Mouse (Mus musculus) layer of hippocampus, adult 2 months (tissue): ENCODE measurements around the gene Zfp982. TPM values are rescaled to one million over a fixed set of nuclear protein-coding genes. Genes with fewer than 3 reads are reported as not detected.
"Not testable (repeated sequence)": the region's sequence is repeated elsewhere in the genome, so short reads cannot be mapped to it uniquely, and the experiment has no call there.

Experiments
- DNase-seq, 2 experiments: peaks; one replicate each; pipeline ENCODE4 v3.0.0; 2022; ENCODE audit warnings: low spot score in 2 of 2
- H3K27ac ChIP-seq: fragments of 200-600 bp; 2 replicates; pipeline ENCODE4 v1.8.1; 2022
- H3K4me3 ChIP-seq: fragments of 200-600 bp; 2 replicates; pipeline ENCODE4 v1.8.1; 2022; ENCODE audit warnings: mild to moderate bottlenecking
- CTCF ChIP-seq: fragments of 200-600 bp; conservative IDR thresholded peaks from 2 replicates; pipeline ENCODE4 v1.8.1; 2022; ENCODE audit warnings: antibody characterized with exemption, mild to moderate bottlenecking, moderate library complexity
- total RNA-seq, 2 experiments: library from RNA; stranded (reverse); gene quantifications; 2 replicates each; pipeline ENCODE4 v1.2.3; 2021

The Zfp982 gene
- total RNA-seq, 2 experiments from 2014 or later = 2.9 to 3.1 TPM

DNA sequence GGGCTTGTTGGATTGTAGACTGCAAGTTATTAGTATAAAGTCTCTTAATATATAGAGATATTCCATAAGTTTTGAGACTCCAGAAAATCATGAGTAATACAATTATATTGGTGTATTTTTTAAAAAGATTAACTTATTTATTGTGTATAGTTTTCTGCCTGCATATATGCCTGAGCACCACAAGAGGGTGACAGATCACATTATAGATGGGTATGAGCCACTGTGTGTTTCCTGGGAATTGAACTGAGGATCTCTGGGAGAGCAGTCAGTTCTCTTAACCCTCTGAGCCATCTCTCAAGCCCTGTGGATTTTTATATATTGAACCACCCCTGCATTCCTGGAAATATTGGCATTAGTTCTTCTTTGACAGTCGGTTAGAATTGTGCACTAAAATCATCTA lies 38.1 kb downstream of the Zfp982 start:
- DNase-seq = no peak
- no peak for TF ChIP-seq CTCF
- Histone ChIP-seq H3K27ac (no peak overlapping the region), H3K4me3 (no peak overlapping the region)

DNA sequence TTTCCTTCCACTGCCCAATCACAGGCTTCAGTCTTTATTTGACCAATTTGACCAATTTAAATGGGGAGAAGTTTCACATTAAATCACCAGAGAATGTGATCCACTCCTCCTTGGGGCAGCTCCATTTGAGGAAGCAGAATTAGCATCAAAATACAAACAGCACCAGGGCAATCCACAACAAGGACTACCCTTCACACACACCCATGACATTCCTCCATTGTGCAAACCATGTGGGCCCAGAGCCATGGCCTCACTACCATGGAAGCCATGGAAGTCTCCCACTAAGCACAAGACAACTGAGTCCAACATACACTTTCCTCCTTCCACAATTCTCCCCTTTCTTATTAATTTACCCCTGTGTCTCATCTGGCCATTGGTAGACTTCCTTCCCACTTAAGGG lies 43.7 kb downstream of the Zfp982 start:
- DNase-seq, H3K4me3 ChIP-seq, H3K27ac ChIP-seq: not testable (repeated sequence)

DNA sequence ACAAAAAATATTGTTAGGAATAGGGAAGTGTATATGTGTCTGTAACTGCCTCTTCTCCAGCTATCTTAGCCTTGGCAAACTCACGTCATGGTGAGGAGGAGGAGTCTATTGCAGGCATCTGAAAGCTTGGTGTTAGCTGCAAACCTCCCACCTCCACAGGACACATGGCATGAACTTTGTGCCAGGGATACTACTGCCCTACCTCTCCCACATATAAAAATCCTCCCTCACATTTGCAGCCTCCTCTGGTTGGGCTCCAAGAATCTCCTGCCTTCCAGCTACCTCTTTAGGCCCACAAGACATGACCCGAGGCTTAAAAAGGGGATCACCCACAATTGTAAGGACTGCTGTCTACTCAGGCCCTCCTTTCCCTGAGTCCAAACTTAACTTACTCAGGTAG lies 45.5 kb downstream of the Zfp982 start:
- TF ChIP-seq CTCF = no peak
- H3K27ac ChIP-seq = no peak overlapping the region
- H3K4me3 ChIP-seq = no peak overlapping the region
- no peak for DNase-seq

DNA sequence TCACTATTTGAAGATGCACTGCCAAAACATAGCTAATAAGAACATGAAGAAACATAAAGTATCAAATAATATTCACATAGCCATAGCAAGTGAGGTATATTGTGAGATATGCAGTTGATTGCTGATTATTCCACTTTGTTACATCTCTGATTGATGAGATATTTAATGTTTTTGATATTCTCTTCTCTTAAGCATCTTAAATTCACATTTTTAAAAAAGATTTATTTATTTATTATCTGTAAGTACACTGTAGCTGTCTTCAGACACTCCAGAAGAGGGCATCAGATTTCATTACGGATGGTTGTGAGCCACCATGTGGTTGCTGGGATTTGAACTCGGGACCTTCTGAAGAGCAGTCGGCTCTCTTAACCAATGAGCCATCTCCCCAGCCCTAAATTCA lies 47.7 kb downstream of the Zfp982 start, which contains the start of gene Gm16503:
TSS of gene Gm16503 (plus strand) at position 301 of the 400 bp plus-strand sequence.
- H3K4me3 ChIP-seq, DNase-seq, H3K27ac ChIP-seq: not testable (repeated sequence)

DNA sequence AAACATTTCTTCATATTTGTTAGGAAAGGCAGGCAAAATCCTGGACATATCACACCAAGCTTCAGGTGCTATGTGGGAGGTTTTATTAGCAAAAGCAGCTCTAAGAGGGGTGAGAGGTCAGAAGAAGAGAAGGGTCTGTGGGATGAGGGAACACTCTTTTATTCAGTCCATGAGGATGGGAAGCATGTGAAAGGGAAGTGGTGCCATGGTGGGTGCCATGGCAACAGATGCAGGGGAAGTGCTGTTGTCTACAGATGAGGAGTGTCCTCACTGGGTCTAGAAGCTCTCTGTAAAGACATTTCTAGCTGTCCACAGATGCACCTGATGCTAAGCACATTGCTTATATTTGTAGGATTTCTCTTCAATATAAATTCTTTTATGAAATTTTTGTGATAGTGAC lies 48.9 kb downstream of the Zfp982 start:
- Histone ChIP-seq H3K27ac (no peak overlapping the region), H3K4me3 (no peak overlapping the region)
- DNase-seq = no peak
- no peak for TF ChIP-seq CTCF

DNA sequence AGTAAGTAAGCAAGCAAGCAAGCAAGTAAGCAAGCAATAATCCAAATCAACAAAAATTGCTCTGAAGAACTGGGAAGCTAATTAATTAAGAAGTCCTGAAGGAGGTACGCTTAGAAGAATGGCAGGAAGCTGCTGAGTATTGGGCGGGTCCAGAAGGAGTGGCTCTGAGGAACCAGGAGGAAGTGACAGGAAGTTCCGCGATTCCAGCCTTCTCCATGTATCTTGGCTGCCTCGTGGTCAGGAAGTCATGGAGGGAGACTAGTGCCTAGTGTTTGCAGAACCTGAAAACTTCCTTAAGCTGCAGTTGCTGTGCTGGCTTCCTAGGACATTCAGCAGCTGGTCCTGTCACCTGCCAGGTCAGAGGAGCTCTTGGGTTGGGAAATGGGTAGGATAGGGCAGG lies 60.9 kb downstream of the Zfp982 start, which contains the start of gene Zfp985:
TSS of gene Zfp985 (plus strand) at position 207 of the 400 bp plus-strand sequence.
- H3K27ac ChIP-seq, DNase-seq, H3K4me3 ChIP-seq: not testable (repeated sequence)

DNA sequence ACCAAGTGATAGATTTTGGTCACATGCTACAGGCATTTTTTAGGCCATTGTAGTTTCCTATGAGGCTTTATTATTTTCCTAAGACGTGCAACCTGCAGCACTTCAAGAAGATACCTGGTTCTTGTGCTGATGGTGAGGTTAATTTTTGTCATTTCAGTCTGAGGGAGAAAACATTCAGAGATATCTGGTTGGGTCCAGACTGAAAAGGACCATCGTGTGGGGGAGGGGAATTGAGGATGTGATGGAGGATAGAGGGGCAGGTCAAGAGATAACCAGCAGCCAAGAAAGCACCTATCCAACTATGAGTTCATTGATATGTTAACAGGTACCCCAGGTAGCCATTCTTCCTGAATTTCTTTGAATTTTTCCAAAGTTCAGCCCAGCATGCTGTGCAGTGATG lies 62.1 kb downstream of the Zfp982 start:
- not testable (repeated sequence) for DNase-seq, H3K27ac ChIP-seq, H3K4me3 ChIP-seq

- not testable (repeated sequence) for DNase-seq, H3K4me3 ChIP-seq, H3K27ac ChIP-seq
Measured at GRCm38 (mm10) chr4:147556921-147557320, 64.7 kb downstream of the Zfp982 start.

DNA sequence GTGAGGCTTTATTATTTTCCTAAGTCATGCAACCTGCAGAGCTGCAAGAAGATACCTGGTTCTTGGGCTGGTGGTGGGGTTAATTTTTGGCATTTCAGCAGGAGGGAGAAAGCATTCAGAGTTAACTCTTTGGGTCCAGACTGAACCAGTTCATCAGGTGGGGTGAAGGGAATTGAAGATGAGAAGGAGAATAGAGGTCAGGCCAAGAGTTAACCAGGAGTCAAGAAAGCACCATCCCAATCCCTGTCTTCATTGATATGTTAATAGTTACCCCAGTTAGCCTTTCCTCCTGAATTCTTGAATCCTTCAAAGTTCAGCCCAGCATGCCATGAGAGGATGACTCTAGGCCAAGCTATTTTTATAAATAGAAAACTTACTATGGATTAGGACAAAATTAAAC lies 65.8 kb downstream of the Zfp982 start:
- H3K27ac ChIP-seq, DNase-seq, H3K4me3 ChIP-seq: not testable (repeated sequence)

DNA sequence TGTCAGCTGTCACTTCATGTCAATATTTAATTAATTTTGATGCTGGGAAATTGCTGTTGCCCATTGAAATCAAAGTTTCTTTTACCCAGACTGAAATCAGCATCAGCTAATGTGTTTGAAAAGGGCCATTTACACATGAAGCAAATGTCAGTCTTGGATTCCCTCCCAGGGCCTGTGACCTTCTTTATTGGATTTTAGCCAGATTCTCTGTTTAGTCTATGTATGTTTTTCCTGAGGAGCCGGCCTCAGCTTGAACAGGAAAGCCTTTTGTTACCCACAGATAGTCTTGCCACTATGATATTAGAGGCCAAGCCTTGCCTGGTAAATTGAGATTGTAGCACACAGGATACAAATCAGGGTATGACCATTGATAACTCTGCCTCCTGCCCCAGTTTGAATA lies 66.9 kb downstream of the Zfp982 start:
- DNase-seq, H3K27ac ChIP-seq, H3K4me3 ChIP-seq: not testable (repeated sequence)

Other genes starting within 250 kb of the Zfp982 start
- not detected for gene Zfp988, start 186.7 kb upstream of the Zfp982 start, total RNA-seq
- not detected for gene Zfp978, start 131.1 kb upstream of the Zfp982 start, total RNA-seq
- gene Gm16503, start 47.8 kb downstream of the Zfp982 start, total RNA-seq = under 1 TPM; 0.17 to 0.28 TPM
- not detected for gene Zfp985, start 60.9 kb downstream of the Zfp982 start, total RNA-seq
- under 1 TPM; 0.44 to 0.49 TPM for gene Zfp979, start 150.1 kb downstream of the Zfp982 start, total RNA-seq
- under 1 TPM in 1 of 2 experiments, not detected in 1; 0.15 TPM for gene Zfp534, start 210.1 kb downstream of the Zfp982 start, total RNA-seq